ENCODE assay signal across 11 mouse cellular contexts in the genomic region with DNA sequence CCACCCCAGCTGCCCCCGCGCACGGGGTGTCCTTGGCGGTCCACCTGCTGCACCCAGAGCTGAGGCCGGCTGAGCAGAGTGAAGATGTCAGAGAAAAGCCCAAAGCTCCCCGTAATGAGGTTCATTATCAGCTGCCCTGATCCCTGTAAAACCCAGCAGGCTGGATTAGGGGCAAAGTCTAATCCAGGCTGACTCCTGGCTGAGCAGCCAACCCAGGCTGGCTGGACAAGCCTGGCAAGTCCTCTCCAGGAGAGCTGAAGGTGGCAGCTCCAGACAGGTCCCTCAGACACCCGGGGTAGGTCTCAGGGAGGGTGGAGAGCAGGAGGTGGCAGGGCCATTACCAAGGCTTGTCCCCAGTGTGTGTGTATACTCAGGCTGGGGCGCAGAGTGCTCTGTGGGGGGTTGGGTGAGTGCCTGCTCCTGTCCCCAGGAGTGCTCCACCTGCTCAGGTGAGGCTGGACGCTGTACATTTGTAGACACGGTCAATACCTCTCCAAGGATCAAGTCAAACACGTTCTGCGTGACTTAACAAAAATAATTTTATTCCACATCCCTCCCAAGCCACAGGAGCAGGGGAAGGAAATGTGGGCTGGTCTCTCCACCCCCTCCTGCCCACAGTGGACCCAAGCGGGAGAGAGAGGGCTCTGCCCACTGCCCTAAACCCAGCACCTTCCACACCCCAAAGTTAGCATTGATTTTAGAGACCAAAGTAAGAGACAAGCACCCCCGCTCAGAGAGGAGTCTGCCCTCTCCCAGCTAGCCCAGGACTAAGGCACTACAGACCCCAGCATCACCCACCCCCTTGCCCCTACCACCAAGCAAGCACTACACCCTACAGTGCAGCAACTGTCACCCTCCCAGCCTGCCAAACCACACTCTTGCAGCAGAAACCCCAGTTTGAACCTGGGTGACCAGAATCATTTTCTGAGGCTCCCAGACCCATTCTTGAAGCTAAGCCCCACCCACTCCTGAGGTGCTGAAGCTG. TPM values are rescaled to one million over a fixed set of nuclear protein-coding genes. Genes with fewer than 3 reads are reported as not detected.
DNase-seq lines count a peak whose midpoint lies in the region; ATAC-seq lines count a peak whose summit lies in the region.
"Had no signal": no experiment of that assay in that cellular context is flagged by ENCODE, and none has a peak within 500 bp of the region (broad histone marks: within the 10 kb centered on the region; RNA-seq: fewer than 3 reads in every experiment).

No protein-coding gene starts in this region.

- H3K9me3 ChIP-seq in heart, embryonic 15.5 days (replicated peaks), result no peaks in the 10 kb centered on the region
- H3K9me3 ChIP-seq in intestine, embryonic 14.5 days (ENCODE audit: control insufficient read depth, low read length), result no peaks in the 10 kb centered on the region
- H3K9me3 ChIP-seq: lung, embryonic 15.5 days had no signal

- H3K27ac ChIP-seq in heart, embryonic 15.5 days, result no peak overlapping the region
- H3K27ac ChIP-seq in intestine, embryonic 14.5 days (ENCODE audit: low read depth), result peak overlapping the region; percentile 22; the same call in 1 of the 2 replicates
- H3K27ac ChIP-seq: embryonic facial prominence, embryonic 13.5 days; lung, embryonic 15.5 days had no signal

- DNase-seq in heart, postnatal 4 days, result no peak
- DNase-seq in intestine, embryonic 14.5 days (ENCODE audit: low spot score), result peak; percentile 73
- DNase-seq in kidney, postnatal 4 days, result peak; percentile 28 to 57
- DNase-seq in retina, embryonic 14.5 days (ENCODE audit: low spot score), result peak; percentile 66
- no peak for DNase-seq in cerebellum, postnatal 14 days
- no peak for DNase-seq in thymus, postnatal 4 days
- no peak for DNase-seq in adrenal gland, postnatal 10 days

- WGBS in heart, embryonic 15.5 days, result 70% methylated on average over 14 of the region's 14 CpGs
- 53% methylated on average over 14 of the region's 14 CpGs for WGBS in intestine, embryonic 14.5 days

- H3K4me3 ChIP-seq in heart, embryonic 15.5 days, result no peak overlapping the region
- H3K4me3 ChIP-seq in intestine, embryonic 14.5 days (ENCODE audit: low read depth, low read length), result no peak overlapping the region
- H3K4me3 ChIP-seq: embryonic facial prominence, embryonic 13.5 days; lung, embryonic 15.5 days had no signal

- no peaks in the 10 kb centered on the region for H3K4me1 ChIP-seq in heart, embryonic 15.5 days (replicated peaks)
- no peaks in the 10 kb centered on the region for H3K4me1 ChIP-seq in intestine, embryonic 14.5 days (replicated peaks; ENCODE audit: control insufficient read depth, insufficient read depth, low read length)
- H3K4me1 ChIP-seq: embryonic facial prominence, embryonic 13.5 days; lung, embryonic 15.5 days had no signal

- no peak overlapping the region for H3K4me2 ChIP-seq in heart, embryonic 15.5 days
- H3K4me2 ChIP-seq in intestine, embryonic 14.5 days (ENCODE audit: low read length), result no peak overlapping the region
- H3K4me2 ChIP-seq: embryonic facial prominence, embryonic 13.5 days; lung, embryonic 15.5 days had no signal

- no peaks in the 10 kb centered on the region for H3K27me3 ChIP-seq in heart, embryonic 15.5 days
- H3K27me3 ChIP-seq in intestine, embryonic 14.5 days (replicated peaks; ENCODE audit: control insufficient read depth, insufficient read depth, low read length), result no peaks in the 10 kb centered on the region
- H3K27me3 ChIP-seq: embryonic facial prominence, embryonic 13.5 days; lung, embryonic 15.5 days had no signal

- ATAC-seq in heart, embryonic 15.5 days (replicated peaks; ENCODE audit: insufficient number of reproducible peaks, insufficient read depth, low FRiP score, low read depth), result 0 out of 2 replicates have a peak, but pooled peaks have one; percentile 20
- ATAC-seq in intestine, embryonic 14.5 days (replicated peaks; ENCODE audit: low FRiP score, low TSS enrichment, low read depth), result peak; percentile 94

- peaks cover 24% of the 10 kb centered on the region for H3K36me3 ChIP-seq in heart, embryonic 15.5 days
- peaks cover 27% of the 10 kb centered on the region for H3K36me3 ChIP-seq in intestine, embryonic 14.5 days (ENCODE audit: control insufficient read depth, insufficient read depth, low read length)

- H3K9ac ChIP-seq in heart, embryonic 15.5 days, result no peak overlapping the region
- H3K9ac ChIP-seq in intestine, embryonic 14.5 days (ENCODE audit: low read length), result no peak overlapping the region
- H3K9ac ChIP-seq: embryonic facial prominence, embryonic 13.5 days; lung, embryonic 15.5 days had no signal

RNA-seq across cellular contexts. Expression of gene Lhx4, which starts 26.4 kb away (rescaled TPM):
- polyA plus RNA-seq in heart, embryonic 15.5 days (2015; fragmentation: Nextera tagmentation; extraction: Ambion mirVana), result not detected in 2 replicates
- total RNA-seq in heart, postnatal 4 days (2021), result not detected
- 0.07 and 0.27 TPM in 2 replicates for polyA plus RNA-seq in intestine, embryonic 14.5 days (2014; fragmentation: Nextera tagmentation; extraction: Ambion mirVana)
- not detected for total RNA-seq in adrenal gland, postnatal 10 days (2021)
- total RNA-seq: layer of hippocampus, adult 18-20 months had no signal
- polyA plus RNA-seq: embryonic facial prominence, embryonic 13.5 days; lung, embryonic 15.5 days had no signal

RNA-seq across cellular contexts. Expression of gene Qsox1, which starts 34.8 kb away (rescaled TPM):
- 23.4 and 33.2 TPM in 2 replicates for polyA plus RNA-seq in heart, embryonic 15.5 days (2015; fragmentation: Nextera tagmentation; extraction: Ambion mirVana)
- 10 to 100 TPM; 76.5 to 77.4 TPM for total RNA-seq in heart, postnatal 4 days (2021)
- polyA plus RNA-seq in intestine, embryonic 14.5 days (2014; fragmentation: Nextera tagmentation; extraction: Ambion mirVana), result 15.8 and 16.0 TPM in 2 replicates
- 10 to 100 TPM; 54.5 to 79.0 TPM for total RNA-seq in adrenal gland, postnatal 10 days (2021)

Comparison
In these comparisons a context has a peak if more than half of its experiments do, and no peak if none do; other contexts are left out.
1. DNase-seq: peak in intestine, embryonic 14.5 days (single experiment), kidney, postnatal 4 days (2 of 2) and retina, embryonic 14.5 days (single experiment); none in heart, postnatal 4 days (single experiment), cerebellum, postnatal 14 days (0 of 2), thymus, postnatal 4 days (single experiment) and adrenal gland, postnatal 10 days (single experiment).